Mouse (Mus musculus) limb, embryonic 14.5 days (tissue): ENCODE data around the gene Smco3. TPM values are rescaled to one million over a fixed set of nuclear protein-coding genes. Genes with fewer than 3 reads are reported as not detected.

ENCODE experiments used
- ATAC-seq: fragments of 200-750 bp; cut with Nextera tagmentation; 2 replicates; pipeline ENCODE4 v1.8.0; 2017; ENCODE audit warnings: low read depth, moderate number of reproducible peaks, moderate TSS enrichment; ENCODE audit not compliant: low FRiP score
- DNase-seq: peaks from one replicate; pipeline ENCODE4 v3.0.0-alpha.2; 2015; ENCODE audit warnings: low spot score
- H3K27ac ChIP-seq: fragments of 300-500 bp; sonication (generic); replicated peaks from 2 replicates; pipeline ENCODE4 v1.5.1; 2014; ENCODE audit warnings: low read depth, mild to moderate bottlenecking, low read length, moderate library complexity, mixed read lengths
- H3K27me3 ChIP-seq: fragments of 300-500 bp; sonication (generic); 2 replicates; pipeline ENCODE4 v1.6.1; 2014; ENCODE audit warnings: low read length, mixed read lengths; ENCODE audit not compliant: control insufficient read depth, insufficient read depth
- H3K36me3 ChIP-seq: fragments of 300-500 bp; sonication (generic); 2 replicates; pipeline ENCODE4 v1.6.1; 2014; ENCODE audit warnings: mild to moderate bottlenecking, low read length, moderate library complexity, mixed read lengths; ENCODE audit not compliant: control insufficient read depth, insufficient read depth
- H3K4me1 ChIP-seq: fragments of 300-500 bp; sonication (generic); 2 replicates; pipeline ENCODE4 v1.6.1; 2014; ENCODE audit warnings: antibody characterized with exemption, low read length, mixed read lengths; ENCODE audit not compliant: control insufficient read depth, insufficient read depth
- H3K4me2 ChIP-seq: fragments of 300-500 bp; sonication (generic); replicated peaks from 2 replicates; pipeline ENCODE4 v1.6.1; 2014; ENCODE audit warnings: low read depth, mild to moderate bottlenecking, low read length, moderate library complexity; ENCODE audit not compliant: severe bottlenecking
- H3K4me3 ChIP-seq: fragments of 300-500 bp; sonication (generic); replicated peaks from 2 replicates; pipeline ENCODE4 v1.5.1; 2014; ENCODE audit warnings: low read length
- H3K9ac ChIP-seq: fragments of 300-500 bp; sonication (generic); 2 replicates; pipeline ENCODE4 v1.6.1; 2014; ENCODE audit warnings: mild to moderate bottlenecking, low read depth, low read length, moderate library complexity; ENCODE audit not compliant: severe bottlenecking
- H3K9me3 ChIP-seq: fragments of 300-500 bp; sonication (generic); 2 replicates; pipeline ENCODE4 v1.6.1; 2016; ENCODE audit warnings: low read length; ENCODE audit not compliant: control insufficient read depth
- POLR2A ChIP-seq: fragments of 200-500 bp; IDR thresholded peaks from 2 replicates; pipeline ENCODE4 v1.8.0; 2012; ENCODE audit warnings: inconsistent platforms, mild to moderate bottlenecking, moderate library complexity, borderline replicate concordance; ENCODE audit not compliant: insufficient read depth, insufficient read length; ENCODE audit errors: extremely low read depth
- WGBS: fragments of 180-500 bp; shearing (Covaris S2); extraction: QIAGEN DNeasy Blood & Tissue Kit; methylation state at CpG from one replicate; pipeline ENCODE4 v1.1.7; 2014; 5-methylcytosine and 5-hydroxymethylcytosine counted together
- polyA plus RNA-seq, 2 experiments: library from polyadenylated mRNA; depleted of rRNA in 1 of 2; stranded (reverse) in 1 of 2; unstranded in 1 of 2; fragments of >200 nt; fragmentation: Nextera tagmentation in 1 of 2; extraction: Ambion mirVana in 1 of 2; gene quantifications; 2 replicates each; pipeline versions ENCODE4 v1.2.1 to v1.2.3; 2012 to 2014

The Smco3 gene
- polyA plus RNA-seq, 2 experiments: 0.97 to 1.4 TPM

- Histone ChIP-seq H3K9ac (peak overlapping the region; percentile 12; the same call in 1 of the 2 replicates), H3K9me3 (no peaks in the 10 kb centered on the region), H3K4me1 (peaks cover 21% of the 10 kb centered on the region), H3K4me3 (peak overlapping the region; percentile 73), H3K4me2 (peak overlapping the region; percentile 50), H3K27ac (peak overlapping the region; percentile 21), H3K36me3 (peaks cover 8% of the 10 kb centered on the region), H3K27me3 (no peaks in the 10 kb centered on the region)
- TF ChIP-seq POLR2A: no peak
- ATAC-seq (no peak), DNase-seq (no peak)
- 38% methylated on average over 18 of the region's 18 CpGs for WGBS
Observed at GRCm38 (mm10) chr6:136807395-136808013, 27.7 kb downstream of the Smco3 start.

GRCm38 (mm10) chr6:136806819-136807218 lies 28.4 kb downstream of the Smco3 start:
- Histone ChIP-seq H3K9ac (no peak overlapping the region), H3K27ac (0 out of 2 replicates have a peak overlapping the region, but pooled peaks have one; percentile 21), H3K36me3 (peaks cover under 1% of the 10 kb centered on the region; the same call in 1 of the 2 replicates), H3K27me3 (no peaks in the 10 kb centered on the region), H3K4me1 (peaks cover 21% of the 10 kb centered on the region), H3K4me3 (no peak overlapping the region; the same call in 1 of the 2 replicates), H3K4me2 (peak overlapping the region; percentile 50; the same call in 1 of the 2 replicates), H3K9me3 (no peaks in the 10 kb centered on the region)
- WGBS: 68% methylated on average over 5 of the region's 5 CpGs
- no peak for DNase-seq
- ATAC-seq: no peak
- no peak for TF ChIP-seq POLR2A

GRCm38 (mm10) chr6:136805409-136805775 lies 29.9 kb downstream of the Smco3 start:
- Histone ChIP-seq H3K27ac (no peak overlapping the region), H3K36me3 (no peaks in the 10 kb centered on the region), H3K4me1 (peaks cover 21% of the 10 kb centered on the region), H3K4me3 (no peak overlapping the region; the same call in 1 of the 2 replicates), H3K27me3 (no peaks in the 10 kb centered on the region), H3K9me3 (no peaks in the 10 kb centered on the region), H3K9ac (no peak overlapping the region; the same call in 1 of the 2 replicates), H3K4me2 (peak overlapping the region; percentile 62; the same call in 1 of the 2 replicates)
- 82% methylated on average over 1 of the region's 1 CpGs for WGBS
- ATAC-seq: no peak
- no peak for DNase-seq
- TF ChIP-seq POLR2A: no peak

GRCm38 (mm10) chr6:136804705-136805408 lies 30.4 kb downstream of the Smco3 start:
- Histone ChIP-seq H3K4me1 (peaks cover 21% of the 10 kb centered on the region), H3K27ac (peak overlapping the region; percentile 100), H3K4me3 (peak overlapping the region; percentile 78), H3K9ac (no peak overlapping the region; the same call in 1 of the 2 replicates), H3K4me2 (peak overlapping the region; percentile 62), H3K27me3 (no peaks in the 10 kb centered on the region), H3K9me3 (no peaks in the 10 kb centered on the region), H3K36me3 (no peaks in the 10 kb centered on the region)
- DNase-seq (no peak), ATAC-seq (no peak)
- 26% methylated on average over 9 of the region's 9 CpGs for WGBS
- no peak for TF ChIP-seq POLR2A

DNA sequence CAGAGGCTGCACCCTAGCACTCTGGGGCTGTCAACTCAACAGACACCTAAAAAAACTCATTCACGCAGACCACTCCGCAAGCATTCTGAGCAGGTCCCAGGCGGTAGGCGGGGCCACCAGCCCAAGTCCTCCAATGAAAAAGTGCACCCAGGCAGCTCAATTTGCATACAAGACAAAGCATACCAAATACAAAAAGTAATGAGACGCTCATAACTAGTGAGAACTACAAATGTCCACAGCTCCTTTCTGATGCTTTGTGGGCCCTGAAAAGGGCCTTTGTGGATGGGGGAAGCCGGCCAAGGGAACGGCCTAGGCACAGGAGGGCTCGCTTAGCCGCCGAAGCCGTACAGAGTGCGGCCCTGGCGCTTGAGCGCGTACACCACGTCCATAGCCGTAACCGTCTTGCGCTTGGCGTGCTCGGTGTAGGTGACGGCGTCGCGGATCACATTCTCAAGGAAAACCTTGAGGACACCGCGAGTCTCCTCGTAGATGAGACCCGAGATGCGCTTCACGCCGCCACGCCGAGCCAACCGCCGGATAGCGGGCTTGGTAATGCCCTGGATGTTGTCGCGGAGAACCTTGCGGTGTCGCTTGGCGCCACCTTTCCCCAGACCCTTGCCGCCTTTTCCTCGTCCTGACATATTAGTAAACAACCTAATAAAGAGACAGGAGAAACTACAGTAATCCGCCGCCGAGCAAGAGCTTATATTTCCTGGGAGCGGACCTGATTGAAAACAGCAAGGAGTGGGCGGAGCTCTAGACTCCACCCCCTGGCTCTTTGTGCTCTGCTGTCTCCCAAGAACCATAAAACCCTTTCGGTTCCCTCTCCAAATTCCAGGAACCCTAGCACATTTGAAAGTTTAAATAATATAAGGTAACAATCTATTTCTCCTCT lies 31.3 kb downstream of the Smco3 start, which contains the start of gene Hist4h4:
Hist4h4 (minus strand) TSS at position 677 of the 895 bp plus-strand sequence.
- no peaks in the 10 kb centered on the region for H3K36me3 ChIP-seq
- H3K9ac ChIP-seq: peak within 1 kb of the TSS; percentile 96
- ATAC-seq: peak; percentile 76
- H3K27me3 ChIP-seq: no peaks in the 10 kb centered on the region
- WGBS: under 1% methylated on average over 50 of the region's 50 CpGs
- peak within 1 kb of the TSS; percentile 78 for H3K4me3 ChIP-seq
- no peaks in the 10 kb centered on the region for H3K9me3 ChIP-seq
- H3K4me2 ChIP-seq: peak within 1 kb of the TSS; percentile 62
- DNase-seq: peak; percentile 97
- peak within 1 kb of the TSS; percentile 100 for H3K27ac ChIP-seq
- peaks cover 15% of the 10 kb centered on the region for H3K4me1 ChIP-seq
- TF ChIP-seq POLR2A: peak; percentile 98; the same call in 1 of the 2 replicates
